Mouse (Mus musculus) kidney, embryonic 15.5 days (tissue): ENCODE measurements around the gene Vip. TPM values are rescaled to one million over a fixed set of nuclear protein-coding genes. Genes with fewer than 3 reads are reported as not detected.

Experiments
- ATAC-seq: fragments of 200-750 bp; cut with Nextera tagmentation; replicated peaks from 2 replicates; pipeline ENCODE4 v1.8.0; 2017; ENCODE audit warnings: moderate TSS enrichment; ENCODE audit not compliant: low FRiP score
- H3K27ac ChIP-seq: fragments of 300-500 bp; sonication (generic); 2 replicates; pipeline ENCODE4 v1.5.1; 2015; ENCODE audit warnings: mild to moderate bottlenecking, inconsistent platforms
- H3K27me3 ChIP-seq: fragments of 300-500 bp; sonication (generic); 2 replicates; pipeline ENCODE4 v1.6.1; 2015; ENCODE audit warnings: inconsistent platforms
- H3K36me3 ChIP-seq: fragments of 300-500 bp; sonication (generic); 2 replicates; pipeline ENCODE4 v1.6.1; 2015; ENCODE audit warnings: inconsistent platforms
- H3K4me1 ChIP-seq: fragments of 300-500 bp; sonication (generic); 2 replicates; pipeline ENCODE4 v1.6.1; 2015; ENCODE audit warnings: inconsistent platforms
- H3K4me2 ChIP-seq: fragments of 300-500 bp; sonication (generic); 2 replicates; pipeline ENCODE4 v1.6.1; 2015; ENCODE audit warnings: moderate library complexity, mild to moderate bottlenecking, inconsistent platforms
- H3K4me3 ChIP-seq: fragments of 300-500 bp; sonication (generic); replicated peaks from 2 replicates; pipeline ENCODE4 v1.5.1; 2015; ENCODE audit warnings: mild to moderate bottlenecking, inconsistent platforms
- H3K9ac ChIP-seq: fragments of 300-500 bp; sonication (generic); 2 replicates; pipeline ENCODE4 v1.6.1; 2015; ENCODE audit warnings: mild to moderate bottlenecking, inconsistent platforms
- H3K9me3 ChIP-seq: fragments of 300-500 bp; sonication (generic); replicated peaks from 2 replicates; pipeline ENCODE4 v1.6.1; 2016; ENCODE audit warnings: inconsistent platforms
- WGBS: fragments of 180-500 bp; shearing (Covaris S2); methylation state at CpG from one replicate; pipeline ENCODE4 v1.1.7; 2015; ENCODE audit warnings: mixed read lengths; 5-methylcytosine and 5-hydroxymethylcytosine counted together
- polyA plus RNA-seq: library from polyadenylated mRNA; unstranded; fragments of >200 nt; fragmentation: Nextera tagmentation; extraction: Ambion mirVana; gene quantifications from 2 replicates; pipeline ENCODE4 v1.2.1, GENCODE M21; 2015

Vip gene
- polyA plus RNA-seq, 1 experiment from 2014 or later: 2.6 TPM

- no peaks in the 10 kb centered on the region for H3K27me3 ChIP-seq
- no peaks in the 10 kb centered on the region for H3K9me3 ChIP-seq
- no peak overlapping the region for H3K27ac ChIP-seq
- H3K4me2 ChIP-seq: no peak overlapping the region
- 70% methylated on average over 4 of the region's 4 CpGs for WGBS
- no peak overlapping the region for H3K4me3 ChIP-seq
- H3K9ac ChIP-seq: no peak overlapping the region
- no peaks in the 10 kb centered on the region for H3K36me3 ChIP-seq
- H3K4me1 ChIP-seq: no peaks in the 10 kb centered on the region
- no peak for ATAC-seq
These were observed 5.3 kb upstream of the Vip start for GRCm38 (mm10) chr10:5633672-5634200.

GRCm38 (mm10) chr10:5634336-5634735 is 4.7 kb upstream of the Vip start:
- no peak overlapping the region for H3K27ac ChIP-seq
- H3K27me3 ChIP-seq: no peaks in the 10 kb centered on the region
- no peaks in the 10 kb centered on the region for H3K4me1 ChIP-seq
- no peaks in the 10 kb centered on the region for H3K36me3 ChIP-seq
- H3K9me3 ChIP-seq: no peaks in the 10 kb centered on the region
- no peak overlapping the region for H3K9ac ChIP-seq
- 29% methylated on average over 1 of the region's 1 CpGs for WGBS
- no peak overlapping the region for H3K4me3 ChIP-seq
- no peak overlapping the region for H3K4me2 ChIP-seq
- ATAC-seq: no peak

GRCm38 (mm10) chr10:5637322-5637721 is 1.7 kb upstream of the Vip start:
- no peaks in the 10 kb centered on the region for H3K27me3 ChIP-seq
- no peak overlapping the region for H3K4me3 ChIP-seq
- no peaks in the 10 kb centered on the region for H3K36me3 ChIP-seq
- WGBS: 82% methylated on average over 4 of the region's 4 CpGs
- no peaks in the 10 kb centered on the region for H3K4me1 ChIP-seq
- H3K4me2 ChIP-seq: no peak overlapping the region
- no peak overlapping the region for H3K9ac ChIP-seq
- no peak overlapping the region for H3K27ac ChIP-seq
- no peaks in the 10 kb centered on the region for H3K9me3 ChIP-seq
- no peak for ATAC-seq

GRCm38 (mm10) chr10:5681275-5681674 is 42.3 kb downstream of the Vip start:
- Histone ChIP-seq H3K9ac (no peak overlapping the region), H3K27ac (no peak overlapping the region), H3K36me3 (no peaks in the 10 kb centered on the region), H3K9me3 (no peaks in the 10 kb centered on the region), H3K4me1 (no peaks in the 10 kb centered on the region), H3K4me3 (no peak overlapping the region), H3K27me3 (no peaks in the 10 kb centered on the region), H3K4me2 (no peak overlapping the region)
- ATAC-seq: no peak
- whole genome bisulfite sequencing: 83% methylated on average over 2 of the region's 2 CpGs

- Histone ChIP-seq H3K27ac (no peak overlapping the region), H3K4me1 (no peaks in the 10 kb centered on the region), H3K9ac (no peak overlapping the region), H3K4me2 (no peak overlapping the region), H3K36me3 (no peaks in the 10 kb centered on the region), H3K4me3 (no peak overlapping the region), H3K9me3 (no peaks in the 10 kb centered on the region), H3K27me3 (no peaks in the 10 kb centered on the region)
- WGBS: 75% methylated on average over 6 of the region's 6 CpGs
- no peak for ATAC-seq
These were observed 46.6 kb downstream of the Vip start for GRCm38 (mm10) chr10:5685608-5686007.

GRCm38 (mm10) chr10:5694351-5694750 is 55.3 kb downstream of the Vip start:
- H3K27ac ChIP-seq: no peak overlapping the region
- H3K9ac ChIP-seq: no peak overlapping the region
- no peaks in the 10 kb centered on the region for H3K36me3 ChIP-seq
- no peak overlapping the region for H3K4me3 ChIP-seq
- WGBS: 81% methylated on average over 1 of the region's 1 CpGs
- H3K9me3 ChIP-seq: no peaks in the 10 kb centered on the region
- no peaks in the 10 kb centered on the region for H3K27me3 ChIP-seq
- H3K4me2 ChIP-seq: no peak overlapping the region
- H3K4me1 ChIP-seq: no peaks in the 10 kb centered on the region
- no peak for ATAC-seq

Other genes starting within 250 kb of the Vip start
- gene Syne1, start 87.7 kb upstream of the Vip start, polyA plus RNA-seq: 4.2 and 5.6 TPM in 2 replicates
- gene Myct1, start 45.4 kb upstream of the Vip start, polyA plus RNA-seq: 9.0 and 10.7 TPM in 2 replicates
- 75.5 and 79.6 TPM in 2 replicates for gene Fbxo5, start 166.4 kb downstream of the Vip start, polyA plus RNA-seq
- gene Mtrf1l, start 184.7 kb downstream of the Vip start, polyA plus RNA-seq: 14.5 and 15.3 TPM in 2 replicates